Mouse (Mus musculus): ENCODE measurements around the gene Brip1.

The Brip1 gene

DNA sequence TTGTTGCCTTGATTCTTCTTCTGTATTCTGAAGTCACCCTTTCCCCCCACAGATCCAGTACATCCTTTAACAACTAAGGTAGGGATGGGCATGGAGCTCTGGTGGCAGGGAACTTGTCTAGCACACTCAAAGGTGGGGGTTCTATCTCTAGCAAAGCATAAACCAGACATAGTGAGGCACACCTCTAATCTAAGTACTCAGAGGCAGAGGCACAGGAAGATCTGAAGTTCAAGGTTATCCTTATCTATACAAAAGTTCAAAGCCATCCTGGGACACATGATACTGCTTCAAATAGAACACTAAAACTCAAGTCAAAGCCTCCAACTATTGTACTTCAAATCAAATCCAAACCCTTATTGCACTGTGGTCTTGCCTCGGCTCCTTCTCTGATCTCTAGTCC, 85.0 kb downstream of the Brip1 start:
- CTCF ChIA-PET = no interaction called here

DNA sequence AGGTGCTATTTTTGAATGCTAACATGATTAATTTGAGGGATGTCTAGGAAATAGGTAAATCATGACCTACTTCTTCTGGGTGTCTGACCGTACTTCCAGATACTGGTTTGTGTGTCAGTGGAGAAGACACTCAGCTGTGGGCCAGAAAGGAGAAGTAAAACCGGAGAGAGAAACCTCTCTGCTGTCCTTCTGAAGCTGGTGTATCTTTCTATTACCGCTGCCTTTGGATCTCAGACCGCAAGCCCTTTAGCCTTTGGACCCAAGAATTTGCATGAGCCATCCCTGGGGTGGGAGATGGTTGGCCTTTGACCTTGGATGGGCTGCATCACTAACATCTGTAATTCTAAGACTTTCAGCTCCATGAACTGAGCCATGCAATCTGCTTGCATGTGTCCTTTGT, 93.7 kb downstream of the Brip1 start:
- CTCF ChIA-PET = no interaction called here

DNA sequence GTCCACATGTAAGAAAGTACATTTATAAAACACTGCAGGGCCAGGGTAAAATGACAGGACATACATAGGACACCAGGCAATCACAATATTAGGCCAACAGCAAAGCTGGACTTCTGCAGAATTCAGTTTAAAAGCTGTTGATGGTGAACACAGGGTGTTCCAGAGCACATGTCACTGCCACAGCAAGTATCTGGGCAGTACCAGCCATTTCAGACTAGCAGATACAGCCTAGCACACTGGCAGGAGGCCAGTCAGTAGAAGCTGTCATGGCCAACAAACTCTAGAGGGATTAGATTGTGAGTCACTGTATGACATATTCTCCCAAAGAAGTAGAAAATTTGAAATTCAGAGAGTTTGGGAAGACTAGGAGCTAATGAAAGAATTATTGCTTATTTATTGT, 94.4 kb downstream of the Brip1 start:
- CTCF ChIA-PET = interaction anchor here (0.9 kb wide), 1 partner anchor 20 kb away, joined by 3 read pairs; no protein-coding TSS in a partner anchor

DNA sequence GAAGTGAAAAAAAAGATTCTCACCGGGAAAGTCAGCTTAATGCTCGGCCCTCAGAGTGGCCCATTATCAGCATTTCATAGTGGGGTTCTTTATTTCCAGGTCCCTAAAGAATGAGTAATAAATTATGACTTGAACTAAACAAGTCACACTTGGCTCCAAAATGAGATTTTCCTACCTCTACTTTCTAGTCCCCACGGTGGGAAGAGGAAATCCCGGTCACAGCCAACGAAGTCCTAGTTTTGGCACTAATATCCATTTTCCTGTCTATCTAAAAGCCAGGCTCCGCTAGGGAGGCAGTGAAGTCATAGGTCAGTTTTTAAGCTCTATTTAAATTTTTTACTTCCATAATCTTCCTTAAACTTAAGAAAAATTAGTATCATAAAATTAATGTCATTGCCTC, 99.8 kb downstream of the Brip1 start:
- CTCF ChIA-PET = no interaction called here

DNA sequence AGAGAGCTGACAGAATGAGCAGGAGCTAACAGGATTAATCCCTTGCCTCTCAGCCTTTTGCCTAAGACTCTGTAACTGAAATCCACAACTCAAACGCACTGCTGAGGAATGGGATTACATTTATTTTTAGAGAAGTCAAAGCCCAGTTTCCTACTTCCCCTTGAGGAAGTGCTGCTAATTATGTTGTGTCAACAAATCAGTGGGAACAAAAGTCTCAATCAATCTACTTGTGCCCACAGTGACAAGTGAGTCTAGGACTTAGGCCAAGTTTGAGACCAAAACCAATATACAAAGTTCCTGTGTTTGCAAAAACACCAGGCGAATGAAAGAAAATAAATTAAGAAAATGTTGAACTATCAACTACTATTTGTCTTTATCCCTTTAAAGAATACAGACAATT, 101.7 kb downstream of the Brip1 start:
- CTCF ChIA-PET = no interaction called here

DNA sequence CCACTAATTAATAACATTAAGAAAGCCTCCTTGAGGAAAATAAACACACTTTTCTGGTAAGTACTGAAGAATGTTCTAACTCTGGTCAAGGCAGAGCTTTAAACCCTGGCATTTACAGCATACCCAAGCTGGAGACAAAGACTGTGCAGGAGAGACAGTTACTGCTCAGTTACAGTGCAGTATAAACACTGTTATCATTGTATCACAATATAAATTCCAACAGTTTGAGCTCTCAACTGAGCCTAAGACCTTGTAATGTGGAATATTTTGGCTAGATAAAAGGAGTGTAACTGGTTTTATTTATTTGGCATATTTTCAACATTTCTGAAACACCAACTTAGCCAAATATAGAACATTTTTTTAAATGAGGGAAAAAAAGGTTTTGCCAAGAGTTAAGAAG, 112.2 kb downstream of the Brip1 start:
- CTCF ChIA-PET = no interaction called here

DNA sequence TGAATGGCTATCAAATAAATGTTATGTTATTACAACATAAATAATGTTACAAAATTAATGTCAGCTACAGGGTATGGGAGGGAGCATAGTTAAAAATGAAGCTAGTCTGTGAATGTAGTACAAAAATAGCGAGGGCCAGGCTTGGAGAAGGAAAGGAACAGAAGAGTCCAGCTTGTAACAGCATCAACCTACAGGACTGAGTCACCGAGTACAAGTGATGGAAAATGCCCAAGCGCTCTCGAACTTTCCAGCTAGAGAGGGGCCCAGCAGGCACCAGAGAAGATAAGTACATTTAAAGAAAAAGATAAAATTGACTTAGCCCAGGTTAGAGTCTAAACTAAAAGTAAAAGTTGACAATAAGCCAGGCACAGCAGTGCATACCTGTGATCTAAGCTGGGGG, 116.5 kb downstream of the Brip1 start:
- CTCF ChIA-PET = no interaction called here

DNA sequence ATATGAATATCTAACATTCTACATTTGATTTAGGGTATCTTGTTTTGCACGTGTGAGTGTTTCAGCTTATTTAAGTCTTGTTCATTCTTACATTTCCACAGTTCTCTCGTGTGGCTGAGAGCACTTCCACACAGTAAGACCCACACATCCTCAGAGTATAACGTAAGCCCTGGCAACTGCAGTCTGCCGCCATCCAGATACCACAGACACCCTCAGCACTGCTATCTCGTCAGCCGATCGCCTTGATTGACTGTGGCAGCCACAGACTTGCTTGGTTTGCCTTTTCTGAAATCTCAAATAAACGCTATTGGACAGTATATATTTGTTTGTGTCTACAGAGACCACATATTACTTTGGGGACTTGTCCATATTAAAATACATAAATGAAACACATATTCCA, 123.0 kb downstream of the Brip1 start:
- CTCF ChIA-PET = no interaction called here

DNA sequence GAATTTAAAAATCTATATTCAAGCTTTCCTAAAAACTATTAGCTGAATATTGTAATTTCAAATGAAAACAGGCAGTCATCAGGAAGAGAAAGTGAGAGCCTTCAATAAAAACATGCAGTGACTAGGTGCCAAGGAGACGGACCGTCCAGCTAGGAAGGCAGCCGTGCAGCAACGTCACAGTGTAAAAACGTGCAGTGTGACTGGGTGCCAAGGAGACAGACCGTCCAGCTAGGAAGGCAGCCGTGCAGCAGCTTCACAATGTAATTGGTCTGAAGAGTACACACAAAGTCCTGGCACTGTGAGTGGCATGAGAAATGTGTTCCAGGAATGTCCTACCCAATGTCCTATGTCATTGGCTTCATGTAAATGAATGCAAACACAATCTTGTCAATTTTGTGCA, 124.0 kb downstream of the Brip1 start:
- CTCF ChIA-PET = no interaction called here

DNA sequence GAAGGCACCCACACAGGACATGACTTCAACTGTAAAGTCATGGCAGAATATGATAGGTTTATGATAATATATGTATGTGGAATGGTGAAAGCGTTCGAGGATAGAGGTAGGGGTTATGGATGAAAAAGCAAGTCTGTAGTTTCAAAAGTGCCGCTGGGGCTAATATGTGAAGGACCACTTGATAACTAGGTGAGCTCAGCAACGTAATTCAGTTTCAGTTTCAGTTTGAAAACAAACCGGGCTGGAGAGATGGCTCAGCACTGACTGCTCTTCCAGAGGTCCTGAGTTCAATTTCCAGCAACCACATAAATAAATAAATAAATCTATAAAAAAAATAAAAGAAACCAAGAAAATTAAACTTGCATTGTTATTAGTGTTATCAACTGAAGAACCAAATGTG, 124.6 kb downstream of the Brip1 start:
- CTCF ChIA-PET = no interaction called here

DNA sequence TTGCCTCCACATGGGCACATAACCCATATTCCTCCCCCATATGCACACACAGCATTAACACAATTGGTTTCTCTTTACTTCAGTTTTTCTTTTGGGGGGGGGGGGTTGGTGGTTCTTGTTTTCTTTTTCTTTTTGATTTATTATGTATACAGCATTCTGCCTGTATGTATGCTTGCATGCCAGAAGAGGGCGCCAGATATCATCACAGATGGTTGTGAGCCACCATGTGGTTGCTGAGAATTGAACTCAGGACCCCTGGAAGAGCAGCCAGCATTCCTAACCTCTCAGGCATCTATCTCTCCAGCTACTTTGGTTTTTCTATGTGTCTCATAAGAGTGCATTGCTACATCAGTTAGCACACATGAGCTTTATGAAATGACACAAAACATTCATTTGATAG, 125.6 kb downstream of the Brip1 start:
- CTCF ChIA-PET = interaction anchor here (0.6 kb wide), 1 partner anchor 315 kb away, joined by 3 read pairs; no protein-coding TSS in a partner anchor

DNA sequence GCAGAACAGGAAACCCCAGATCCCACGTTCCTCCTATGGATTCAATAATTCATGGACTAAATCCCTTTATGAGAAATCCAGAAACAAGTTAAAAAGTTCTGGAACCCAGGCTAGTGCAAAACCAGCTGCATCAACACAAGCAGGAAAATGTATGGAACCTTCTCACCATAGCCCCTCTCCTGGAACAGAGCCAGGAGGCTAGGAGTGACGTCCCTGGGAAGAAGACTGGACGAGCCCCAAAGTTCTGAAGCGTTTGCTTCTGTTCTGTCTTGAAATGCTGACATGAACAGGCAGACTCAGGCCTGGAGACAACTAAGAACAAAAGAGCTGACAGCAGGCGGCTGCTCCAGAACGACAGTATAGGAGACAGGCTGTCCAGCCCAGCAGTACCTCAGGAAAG, 132.3 kb downstream of the Brip1 start:
- CTCF ChIA-PET = no interaction called here

DNA sequence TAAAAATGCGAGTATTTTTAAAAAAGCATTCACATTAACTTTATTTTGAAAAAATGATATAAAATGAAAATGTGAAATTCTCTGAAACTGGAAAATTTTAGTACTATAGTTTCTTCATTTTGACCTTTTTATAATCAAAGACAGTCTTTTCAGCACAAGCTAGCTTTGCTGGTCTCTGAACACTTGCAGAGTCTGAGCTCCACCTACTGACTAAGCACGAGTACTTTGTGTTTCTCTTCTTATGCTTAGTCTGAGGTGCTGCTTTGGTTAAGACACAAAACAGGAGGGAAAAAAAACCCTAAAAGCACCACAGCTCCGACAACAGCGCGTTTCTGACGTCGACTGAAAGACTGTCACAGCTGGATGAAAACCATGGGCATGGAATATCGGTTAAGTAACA, 133.8 kb downstream of the Brip1 start:
- CTCF ChIA-PET = no interaction called here

DNA sequence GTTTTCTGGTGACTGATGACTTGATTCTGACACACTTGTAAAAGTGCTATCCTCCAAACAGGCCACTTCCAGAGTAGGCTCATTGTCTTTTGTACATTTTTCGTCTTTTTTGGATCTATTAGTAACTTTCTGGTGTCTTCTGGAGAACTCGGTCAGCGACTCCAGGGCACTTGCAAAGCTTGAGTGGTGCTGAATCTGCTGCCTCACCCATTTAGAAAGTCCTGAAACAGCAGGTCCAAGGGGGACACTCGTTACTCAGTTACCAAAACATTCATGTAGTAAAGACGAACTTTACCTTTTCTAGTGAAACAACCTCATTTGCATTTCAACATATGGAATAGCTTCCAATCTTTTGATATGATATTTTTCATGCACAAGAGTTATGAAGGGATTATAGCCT, 136.1 kb downstream of the Brip1 start:
- CTCF ChIA-PET = no interaction called here

DNA sequence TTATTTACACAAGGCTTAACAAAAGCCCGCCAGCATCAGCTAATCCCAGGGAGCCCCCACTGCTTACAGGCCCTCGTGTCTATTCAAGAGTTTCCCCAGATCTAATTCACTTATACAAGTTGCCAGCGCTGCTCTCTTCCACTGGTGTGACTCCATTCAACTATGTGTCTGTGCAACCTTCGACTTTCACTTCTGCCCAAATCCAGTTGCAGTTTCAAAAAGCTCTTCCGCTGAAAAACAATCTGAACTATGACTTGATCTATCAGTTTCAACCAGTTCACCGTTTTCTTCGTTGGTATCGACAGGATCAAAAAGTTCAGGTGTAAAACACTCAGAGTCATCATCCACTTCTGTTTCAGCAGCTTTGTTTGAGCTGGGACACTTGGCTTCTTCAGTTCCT, 139.8 kb downstream of the Brip1 start:
- CTCF ChIA-PET = no interaction called here

DNA sequence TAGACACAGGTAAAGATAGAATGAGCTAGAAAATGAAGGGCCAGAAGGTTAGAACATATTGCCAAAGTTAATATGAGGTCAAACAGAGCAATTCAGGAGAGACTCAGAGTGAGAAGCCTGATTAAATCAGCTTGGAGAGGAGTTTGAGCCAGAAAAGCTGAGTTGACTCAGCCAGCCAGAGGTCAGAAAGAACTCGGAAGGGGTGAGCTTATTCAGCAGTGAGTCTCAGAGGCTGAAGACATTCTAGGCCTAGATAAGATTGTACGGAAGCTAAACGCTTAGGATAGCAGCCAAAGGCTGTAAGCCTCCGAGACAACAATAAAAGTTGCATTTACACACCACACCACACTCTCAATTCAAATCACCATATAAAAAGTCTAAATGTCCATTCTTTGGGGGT, 141.9 kb downstream of the Brip1 start:
- CTCF ChIA-PET = no interaction called here

DNA sequence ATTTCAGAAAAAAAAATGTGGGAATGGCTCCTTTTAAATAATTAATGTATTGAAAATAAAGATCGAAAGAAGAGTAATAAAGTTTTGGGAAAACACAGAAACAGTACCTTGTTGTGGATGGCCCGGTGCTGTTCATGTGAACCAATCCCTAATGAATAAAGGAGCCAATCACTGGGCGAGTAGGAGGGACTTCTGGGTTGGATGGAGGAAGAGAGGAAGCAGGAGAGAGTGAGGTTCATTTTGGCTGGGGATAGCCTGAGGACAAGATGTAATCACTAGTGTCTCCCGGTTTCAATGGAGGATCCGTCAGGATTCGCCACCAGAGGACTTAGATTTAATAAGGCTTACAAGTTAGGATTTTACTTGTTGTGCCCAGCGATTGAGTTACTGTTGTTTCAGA, 145.2 kb downstream of the Brip1 start:
- CTCF ChIA-PET = no interaction called here

DNA sequence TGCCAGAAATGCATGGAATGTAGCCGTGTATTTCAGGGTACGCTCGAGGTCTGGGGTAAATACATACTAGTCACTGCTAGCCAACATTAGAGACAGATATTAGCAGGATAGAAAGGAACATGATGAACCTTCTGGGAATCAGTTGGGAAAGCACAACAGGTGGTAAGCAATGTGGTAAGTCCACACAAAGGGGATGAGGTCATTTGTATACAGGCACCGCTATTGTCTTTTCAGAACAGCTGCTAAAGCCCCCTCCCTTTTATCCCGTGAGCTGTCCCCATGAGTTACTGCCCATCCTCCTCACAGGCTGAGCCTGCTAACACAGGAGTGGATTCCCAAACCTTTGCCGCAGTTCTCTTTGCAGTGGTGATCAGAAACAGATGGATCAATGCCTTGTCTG, 149.6 kb downstream of the Brip1 start:
- CTCF ChIA-PET = no interaction called here

DNA sequence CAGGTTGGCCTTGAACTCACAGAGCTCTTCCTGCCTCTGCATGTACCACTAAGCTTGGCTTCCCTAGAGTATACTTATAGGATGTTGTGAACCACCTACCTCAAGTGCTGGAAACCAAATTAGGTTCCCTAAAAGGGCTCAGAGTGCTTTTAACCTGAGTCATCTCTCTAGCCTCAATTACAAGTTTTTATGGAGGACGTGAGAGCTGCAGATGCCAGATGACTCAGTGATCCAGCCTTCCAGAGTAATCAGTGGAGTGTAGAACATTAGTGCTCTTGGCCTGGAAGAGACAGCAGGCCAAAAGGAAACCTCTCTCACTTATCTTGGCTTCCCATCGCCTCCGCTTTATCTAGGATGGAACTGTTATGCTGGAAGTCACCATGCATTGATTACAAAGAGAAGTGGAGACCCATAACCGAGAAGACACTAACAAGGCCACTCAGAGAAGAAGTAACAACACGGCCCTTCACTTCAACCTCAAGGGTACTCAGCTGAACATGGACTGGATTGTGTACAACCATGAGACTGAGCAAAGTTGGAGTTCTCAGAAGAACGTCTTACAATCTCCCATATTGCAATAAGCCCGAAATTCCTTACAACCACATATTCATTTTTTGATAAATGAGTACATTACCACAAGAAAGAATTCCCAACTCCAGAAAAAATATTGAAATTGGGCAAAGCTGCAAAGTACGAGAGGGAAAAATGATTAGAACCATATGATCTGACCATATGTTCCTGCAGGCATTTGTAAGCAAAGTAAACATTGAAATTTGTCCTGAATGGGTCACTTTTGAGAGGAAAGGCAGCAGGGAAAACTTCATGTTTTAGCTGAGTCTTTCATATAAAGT, 150.3 kb downstream of the Brip1 start:
- CTCF ChIA-PET = no interaction called here

DNA sequence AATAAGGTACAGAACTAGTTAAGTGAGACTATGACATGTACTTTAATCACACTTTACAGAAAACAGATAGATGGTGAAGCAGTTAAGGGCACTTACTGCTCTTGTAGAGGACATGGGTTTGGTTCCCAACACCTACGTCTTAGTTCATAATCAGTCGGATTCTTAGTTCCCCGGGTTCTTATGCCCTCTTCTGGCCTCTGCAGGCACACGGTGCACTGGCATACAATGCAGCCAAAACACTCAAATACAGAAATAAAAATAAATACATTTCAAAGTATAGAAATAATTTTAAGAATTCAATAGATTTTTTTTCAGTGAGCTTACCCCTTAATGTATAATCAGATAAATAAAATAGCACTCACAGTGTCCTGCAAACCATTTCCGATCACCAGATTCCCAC, 161.0 kb downstream of the Brip1 start:
- CTCF ChIA-PET = no interaction called here

DNA sequence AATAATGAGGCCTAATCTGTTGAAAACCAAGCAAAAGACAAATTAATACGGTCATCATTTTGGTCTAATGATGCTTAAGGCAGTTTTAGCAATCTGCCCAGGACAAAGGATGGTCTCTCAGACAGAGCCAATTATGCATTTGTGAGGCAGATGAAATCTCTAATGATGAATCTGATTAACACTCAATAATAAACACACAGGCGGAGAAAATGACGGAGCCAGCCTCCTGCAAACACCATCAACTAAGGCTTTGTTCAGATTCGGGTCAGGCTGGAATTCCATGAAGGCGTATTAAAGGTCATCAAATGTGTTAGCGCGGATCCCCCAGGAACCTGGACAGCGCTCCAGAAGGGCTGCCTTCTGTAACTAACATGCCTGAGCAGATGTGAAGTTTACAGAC, 161.6 kb downstream of the Brip1 start:
- CTCF ChIA-PET = no interaction called here

DNA sequence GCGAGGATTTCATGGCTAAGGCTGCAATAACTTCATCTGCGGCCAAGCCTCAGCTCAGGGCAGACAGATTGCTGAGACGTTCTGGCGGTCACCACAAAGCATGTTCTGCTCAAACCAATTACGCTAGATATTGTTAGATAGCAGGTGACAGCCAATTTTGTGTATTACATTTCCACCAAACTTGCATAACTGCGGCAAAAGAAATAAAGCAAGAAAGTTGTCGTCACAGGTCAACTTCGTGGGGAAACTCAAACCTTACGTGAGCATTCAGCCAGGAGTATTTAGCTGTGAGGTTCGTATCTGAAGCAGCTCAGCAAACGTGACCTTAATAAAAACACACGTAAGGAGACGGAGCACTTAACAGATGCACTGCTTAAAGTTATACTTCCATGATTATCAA, 162.3 kb downstream of the Brip1 start:
- CTCF ChIA-PET = no interaction called here

DNA sequence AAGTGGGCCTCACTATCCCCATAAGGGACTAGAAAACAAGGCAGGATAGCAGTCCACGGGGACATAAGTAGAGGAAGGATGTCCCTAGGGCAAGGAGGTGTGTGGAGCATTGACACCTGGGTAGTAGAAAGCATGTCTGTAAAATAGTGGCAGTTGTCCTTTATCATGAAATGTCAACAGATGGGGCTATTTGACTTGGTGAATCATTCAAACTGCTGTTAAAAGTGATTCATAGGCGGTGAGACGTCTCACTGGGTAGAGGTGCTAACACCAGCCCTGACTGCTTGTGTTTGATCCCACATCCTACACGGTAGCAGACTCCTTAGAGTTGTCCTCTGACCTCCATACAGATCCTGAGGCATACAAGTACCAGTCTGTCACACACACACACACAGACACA, 168.1 kb downstream of the Brip1 start:
- CTCF ChIA-PET = no interaction called here

DNA sequence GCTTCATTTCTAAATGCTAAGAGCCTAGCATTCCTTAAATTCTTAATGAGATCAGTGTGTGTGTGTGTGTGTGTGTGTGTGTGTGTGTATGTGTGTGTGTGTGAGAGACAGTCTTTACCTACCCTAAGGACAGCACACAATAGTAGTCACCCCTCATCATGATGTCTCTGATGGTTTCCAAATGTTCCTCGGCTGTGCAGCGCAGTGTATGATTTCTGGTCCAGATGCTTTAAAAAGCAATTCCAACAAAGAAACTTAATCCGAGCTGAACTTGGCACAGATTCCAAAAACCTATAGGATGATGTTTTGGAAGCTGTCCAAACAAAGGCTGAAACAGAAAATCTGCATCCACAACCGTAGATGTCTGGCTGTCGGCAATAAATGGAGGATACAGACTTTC, 173.0 kb downstream of the Brip1 start:
- CTCF ChIA-PET = no interaction called here

Measured in spleen, embryonic (tissue).